Mouse (Mus musculus): ENCODE data around the gene Ugt1a10.
"Not testable (repeated sequence)": the region's sequence is repeated elsewhere in the genome, so short reads cannot be mapped to it uniquely, and the experiment has no call there.

Gene Ugt1a10

DNA sequence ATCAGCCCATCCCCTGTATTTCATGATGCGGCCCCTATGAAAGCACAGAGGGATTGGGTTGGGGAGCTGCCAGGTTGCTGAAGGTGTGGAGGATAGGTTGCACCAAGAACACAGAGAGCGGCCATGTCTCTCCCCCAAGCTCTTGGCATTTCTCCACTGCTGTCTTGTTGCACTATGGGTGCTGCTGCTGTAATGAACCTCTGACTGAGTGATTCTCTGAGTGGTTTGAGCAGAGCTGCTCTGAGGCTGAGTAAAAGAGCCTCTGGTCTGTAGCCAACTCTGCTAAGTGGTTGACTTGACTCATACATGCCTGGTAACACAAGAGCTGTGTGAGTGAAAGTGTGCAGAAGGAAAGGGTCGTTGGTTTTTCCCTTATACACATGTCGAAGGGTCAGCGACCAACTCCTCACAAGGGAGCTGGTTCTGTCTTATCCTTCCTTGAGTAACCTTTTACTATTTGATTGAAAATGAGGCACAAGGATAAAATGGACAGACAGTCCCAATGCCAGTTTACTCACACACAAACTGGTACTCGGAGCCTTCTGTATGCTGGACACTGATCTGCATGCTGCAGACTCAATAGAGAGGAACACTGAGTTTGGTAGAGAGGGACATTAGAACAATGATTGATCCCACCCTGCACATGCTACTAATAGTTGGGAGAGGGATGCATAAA lies 80.2 kb downstream of the Ugt1a10 start:
- in situ Hi-C loops (cut with MboI; ENCODE audit: unreplicated experiment in 2 of 2), result loop anchor here in 1 of 2 experiments (25.0 kb wide), 2 partner anchors 373 to 698 kb away; partner anchors contain the start of gene Atg16l1

DNA sequence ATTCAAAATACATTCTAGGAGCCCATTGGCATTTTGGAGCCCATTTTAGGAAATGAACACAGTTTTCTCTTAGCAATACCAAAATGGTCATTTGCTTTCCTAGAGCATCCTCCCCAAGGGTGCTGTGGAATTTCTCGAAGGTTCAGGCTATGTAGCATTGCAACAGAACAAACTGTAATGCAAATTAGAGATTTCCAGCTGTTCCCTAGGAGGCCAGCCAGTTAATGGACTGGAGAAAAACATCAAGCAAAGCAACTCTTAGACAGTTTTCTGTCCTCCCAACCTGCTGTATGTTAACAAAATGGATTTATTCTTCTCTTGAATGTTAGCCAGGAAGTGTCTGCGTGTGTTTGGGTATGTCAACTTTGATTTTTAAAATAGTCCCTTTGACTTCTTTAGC lies 81.5 kb downstream of the Ugt1a10 start:
- in situ Hi-C loops (cut with MboI; ENCODE audit: unreplicated experiment in 2 of 2), result loop anchor here in 1 of 2 experiments (25.0 kb wide), 2 partner anchors 374 to 699 kb away; partner anchors contain the start of gene Atg16l1

DNA sequence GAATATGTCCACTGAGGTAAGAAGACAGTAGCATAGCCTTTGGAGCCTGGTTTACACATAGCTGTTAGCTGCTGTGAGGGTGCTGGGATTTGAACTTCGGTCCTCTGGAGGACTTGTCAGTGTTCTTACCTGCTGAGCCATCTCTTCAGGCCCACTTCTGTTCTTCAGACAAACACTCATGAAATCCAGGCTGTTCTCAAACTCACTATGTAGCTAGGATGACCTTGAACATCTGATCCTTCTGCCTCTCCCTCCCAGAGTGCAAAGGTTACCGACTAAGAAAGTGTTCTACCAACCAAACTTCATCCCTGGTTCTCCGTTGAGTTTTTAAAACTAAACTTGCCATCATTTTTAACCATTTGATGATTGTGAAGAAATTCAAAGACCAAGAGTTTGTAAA lies 82.1 kb downstream of the Ugt1a10 start:
- in situ Hi-C loops (cut with MboI; ENCODE audit: unreplicated experiment in 2 of 2), result loop anchor here in 1 of 2 experiments (25.0 kb wide), 2 partner anchors 375 to 700 kb away; partner anchors contain the start of gene Atg16l1

DNA sequence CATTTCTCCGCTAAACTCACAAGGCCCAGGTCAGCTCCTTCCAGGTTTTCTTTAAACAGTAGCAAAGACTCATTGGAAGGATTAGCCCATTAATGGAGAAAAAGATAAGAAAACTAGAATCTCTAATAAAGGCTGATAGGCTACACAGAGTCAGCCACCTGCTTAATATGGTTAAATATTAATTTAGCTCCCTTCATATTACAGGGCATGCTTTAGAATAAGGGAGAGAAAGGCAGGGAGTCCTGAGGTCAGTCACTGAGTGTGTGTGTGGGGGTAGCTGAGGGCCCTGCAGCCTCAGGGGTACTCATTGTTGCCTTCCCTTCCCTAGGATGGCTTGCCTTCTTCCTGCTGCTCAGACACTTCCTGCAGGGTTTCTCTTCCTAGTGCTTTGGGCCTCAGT lies 83.0 kb downstream of the Ugt1a10 start:
- in situ Hi-C loops (cut with MboI; ENCODE audit: unreplicated experiment in 2 of 2), result loop anchor here in 1 of 2 experiments (25.0 kb wide), 2 partner anchors 376 to 701 kb away; partner anchors contain the start of gene Atg16l1

DNA sequence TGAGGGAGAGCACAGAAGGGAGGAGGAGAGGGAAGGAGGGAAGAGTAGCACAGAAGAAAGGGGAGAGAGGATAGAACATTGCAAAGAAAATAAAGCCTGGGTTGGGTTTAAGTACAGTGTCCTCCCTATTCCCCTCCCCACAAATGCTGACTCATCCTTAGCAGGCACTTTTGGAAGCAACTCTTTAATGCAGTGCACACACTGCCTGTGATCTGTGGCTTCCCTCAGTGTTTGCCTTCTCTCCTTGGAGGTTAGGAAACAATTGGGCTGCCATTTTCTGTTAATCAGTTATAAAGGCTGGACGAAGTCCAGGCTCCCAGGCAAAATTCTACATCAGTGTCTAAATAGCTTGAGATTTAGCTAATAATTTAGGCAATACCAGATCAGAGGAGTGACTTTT lies 85.3 kb downstream of the Ugt1a10 start:
- in situ Hi-C loops (cut with MboI; ENCODE audit: unreplicated experiment in 2 of 2), result loop anchor here in 1 of 2 experiments (10.0 to 25.0 kb wide), 3 partner anchors 144 to 703 kb away; partner anchors contain the start of gene Atg16l1

DNA sequence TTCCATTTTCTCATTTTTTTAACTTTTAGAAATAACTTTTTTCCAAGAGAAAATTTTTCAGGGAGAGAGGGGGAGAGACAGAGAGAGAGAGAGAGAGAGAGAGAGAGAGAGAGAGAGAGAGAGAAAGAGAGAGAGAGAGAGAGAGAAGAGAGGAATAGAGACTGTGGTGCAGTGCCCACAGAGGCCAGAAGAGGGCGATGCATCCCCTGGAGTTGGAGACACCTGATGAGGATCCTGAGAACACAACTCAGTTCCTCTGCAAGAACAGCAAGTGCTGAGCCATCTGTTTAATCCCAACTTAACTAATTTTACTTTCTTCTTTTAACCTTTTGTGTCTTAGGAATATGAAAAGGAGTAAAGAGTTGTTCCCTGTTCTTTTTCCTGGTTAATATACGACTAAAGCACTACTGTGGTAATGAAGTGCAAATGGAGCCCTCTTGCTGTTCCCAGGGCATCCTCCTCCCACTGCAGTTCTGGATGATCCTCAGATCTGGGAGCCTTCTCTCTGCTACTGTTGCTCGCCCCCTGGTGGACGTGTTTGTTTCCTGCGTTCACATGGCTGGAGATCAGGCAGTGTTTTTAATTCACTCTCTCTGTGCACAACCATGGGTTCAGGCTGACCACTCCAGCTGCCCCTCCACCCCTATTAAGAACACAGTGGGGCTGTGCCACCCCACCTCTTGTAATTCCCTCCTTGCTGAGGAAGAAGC lies 88.9 kb downstream of the Ugt1a10 start:
- in situ Hi-C loops (cut with MboI; ENCODE audit: unreplicated experiment in 2 of 2), result loop anchor here in 1 of 2 experiments (10.0 to 25.0 kb wide), 3 partner anchors 141 to 707 kb away; partner anchors contain the start of gene Atg16l1

DNA sequence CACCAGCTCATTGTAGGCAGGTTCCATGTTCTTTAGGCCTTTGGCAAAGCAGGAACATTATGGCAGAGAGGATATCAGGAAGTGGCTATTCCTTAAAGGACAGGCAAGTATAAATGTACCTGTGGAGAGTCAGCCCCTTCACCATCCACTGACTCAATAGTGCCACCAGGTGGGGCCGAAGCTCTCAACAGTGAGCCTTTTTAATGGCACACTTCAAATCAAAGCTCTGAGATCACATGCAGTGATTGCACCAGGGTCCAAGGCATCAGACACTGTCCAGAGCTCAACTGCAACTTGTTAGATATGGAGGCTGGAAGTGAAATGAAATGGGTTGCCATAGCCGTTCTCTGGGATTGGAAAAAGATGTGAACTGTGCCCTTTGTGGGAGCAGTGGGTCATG lies 90.1 kb downstream of the Ugt1a10 start:
- in situ Hi-C loops (cut with MboI; ENCODE audit: unreplicated experiment in 2 of 2), result loop anchor here in 1 of 2 experiments (10.0 to 25.0 kb wide), 3 partner anchors 140 to 708 kb away; partner anchors contain the start of gene Atg16l1

DNA sequence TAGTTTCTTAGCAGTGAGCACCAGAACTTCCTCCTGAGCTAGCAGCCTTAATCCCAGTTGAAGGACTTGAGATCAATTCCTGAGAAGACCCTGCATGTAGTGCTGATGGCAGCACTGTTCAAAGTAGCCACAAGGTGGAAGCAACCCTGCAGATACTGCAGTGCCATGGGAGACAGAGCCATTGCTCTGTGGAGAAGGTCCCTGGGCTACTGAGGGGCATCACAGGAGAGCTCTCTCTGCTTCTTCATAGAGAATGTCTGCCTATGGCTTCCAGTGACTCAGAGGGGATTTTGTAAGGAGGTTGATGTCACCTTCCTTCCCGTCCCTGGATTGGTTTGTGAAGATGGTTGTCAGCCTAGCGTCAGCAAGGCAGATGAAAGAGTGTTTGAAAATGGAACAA lies 94.9 kb downstream of the Ugt1a10 start:
- in situ Hi-C loops (cut with MboI; ENCODE audit: unreplicated experiment in 2 of 2), result loop anchor here in 1 of 2 experiments (5.0 kb wide), 1 partner anchor 132 kb away; no protein-coding TSS in a partner anchor

DNA sequence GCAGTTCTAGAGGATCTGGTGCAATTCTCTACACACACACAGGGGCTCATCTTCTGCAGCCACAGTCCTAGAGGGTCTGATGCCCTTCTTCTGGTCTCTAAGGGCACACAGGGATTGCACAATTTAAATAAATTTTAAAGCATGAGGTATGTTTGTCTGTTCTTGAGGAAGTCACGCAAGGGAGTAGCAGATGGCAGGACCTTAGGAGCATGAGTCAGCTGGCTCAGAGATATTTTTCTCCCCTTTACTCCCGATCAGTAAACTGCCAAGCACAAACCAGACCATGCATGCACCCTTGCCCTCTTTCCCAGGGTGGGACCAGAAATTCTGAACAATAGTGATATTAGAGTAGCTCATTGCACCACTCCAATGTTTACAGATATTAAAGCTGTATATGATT lies 103.2 kb downstream of the Ugt1a10 start:
- in situ Hi-C loops (cut with MboI; ENCODE audit: unreplicated experiment in 2 of 2), result no loop called here

DNA sequence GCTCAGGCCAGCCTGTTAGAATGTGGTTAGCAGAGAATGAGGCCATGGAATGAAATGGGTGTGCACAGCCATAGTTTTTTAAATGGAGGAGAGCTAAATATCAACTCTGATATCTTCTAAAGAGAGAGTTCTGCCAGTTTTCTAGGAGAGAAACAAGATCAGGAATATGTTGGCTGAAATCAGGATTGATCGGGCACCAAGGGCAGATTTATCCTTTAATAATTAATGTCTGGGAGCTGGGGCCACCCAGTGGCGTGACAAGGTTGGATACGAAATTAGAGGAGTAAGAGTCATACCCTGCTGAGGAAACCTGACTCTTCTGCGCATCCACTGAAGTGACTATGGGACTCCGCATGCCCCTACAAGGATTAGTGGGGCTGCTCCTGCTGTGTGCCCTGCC lies 110.5 kb downstream of the Ugt1a10 start, which contains the start of gene Ugt1a5:
Gene Ugt1a5 (plus strand): TSS at position 302 of the 400 bp plus-strand sequence.
- in situ Hi-C loops (cut with MboI; ENCODE audit: unreplicated experiment in 2 of 2), result no loop called here

DNA sequence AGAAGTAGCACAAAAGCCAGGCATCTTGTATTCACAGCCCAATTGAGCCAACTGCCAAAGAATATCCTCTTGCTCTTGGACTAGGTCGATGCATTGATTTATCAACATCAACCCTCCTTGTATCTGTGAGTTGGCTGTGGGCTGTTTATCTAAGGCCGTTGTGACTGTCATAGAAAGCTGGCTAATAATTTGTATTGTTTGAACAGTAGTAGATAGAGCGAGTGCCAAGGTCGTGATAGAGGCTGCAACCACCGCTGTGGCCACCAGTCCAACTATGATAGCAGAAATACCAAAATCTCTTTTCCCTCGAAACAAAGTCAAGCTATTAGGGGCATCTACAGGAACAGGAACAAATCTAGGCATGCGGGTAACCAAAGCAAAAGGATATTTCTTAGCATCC lies 117.0 kb downstream of the Ugt1a10 start:
- in situ Hi-C loops (cut with MboI; ENCODE audit: unreplicated experiment in 2 of 2), result not testable (repeated sequence)

DNA sequence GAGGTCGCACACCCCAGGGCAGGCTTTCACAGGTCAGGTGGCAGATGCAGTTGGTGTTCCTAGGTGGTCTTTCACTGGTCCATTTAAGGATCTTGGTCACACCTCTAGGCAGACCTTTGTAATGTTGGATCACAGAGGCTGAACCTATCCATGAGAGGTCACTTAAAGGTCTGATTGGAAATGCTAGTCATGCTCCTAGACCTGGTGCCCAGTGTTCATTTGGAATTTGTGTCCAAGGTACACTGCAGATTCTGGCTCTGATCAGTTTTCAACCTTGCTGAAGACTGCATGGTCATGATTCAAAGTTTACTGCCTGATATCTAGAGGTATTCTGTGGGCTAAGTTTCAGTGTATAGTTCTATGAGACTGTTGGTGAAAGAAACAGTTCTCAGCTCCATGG lies 124.5 kb downstream of the Ugt1a10 start:
- in situ Hi-C loops (cut with MboI; ENCODE audit: unreplicated experiment in 2 of 2), result no loop called here

DNA sequence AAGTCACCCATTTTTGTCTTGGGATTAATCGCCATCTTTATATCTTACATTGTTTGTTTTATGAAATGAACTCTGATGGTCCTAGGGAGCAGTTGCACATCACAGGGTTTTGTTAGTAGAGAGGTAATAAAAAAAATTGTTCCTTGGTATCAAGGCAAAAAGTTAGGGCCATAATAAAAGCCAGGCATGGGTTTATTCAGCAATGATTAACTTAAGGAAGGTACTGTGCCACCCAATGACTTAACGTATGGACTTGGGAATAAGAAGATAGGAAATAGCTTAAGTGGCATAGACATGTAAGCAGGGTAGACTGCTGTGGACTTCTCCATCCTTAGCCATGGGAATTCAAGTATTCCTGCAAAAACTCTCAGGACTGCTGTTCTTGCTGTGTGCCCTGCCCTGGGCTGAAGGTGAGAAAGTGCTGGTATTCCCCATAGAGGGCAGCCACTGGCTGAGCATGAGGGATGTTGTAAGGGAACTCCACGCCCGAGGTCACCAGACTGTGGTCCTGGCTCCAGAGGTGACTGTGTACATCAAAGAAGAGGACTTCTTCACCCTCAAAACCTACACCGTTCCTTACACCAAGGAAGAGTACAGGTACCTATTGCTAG lies 131.2 kb downstream of the Ugt1a10 start:
- in situ Hi-C loops (cut with MboI; ENCODE audit: unreplicated experiment in 2 of 2), result no loop called here

DNA sequence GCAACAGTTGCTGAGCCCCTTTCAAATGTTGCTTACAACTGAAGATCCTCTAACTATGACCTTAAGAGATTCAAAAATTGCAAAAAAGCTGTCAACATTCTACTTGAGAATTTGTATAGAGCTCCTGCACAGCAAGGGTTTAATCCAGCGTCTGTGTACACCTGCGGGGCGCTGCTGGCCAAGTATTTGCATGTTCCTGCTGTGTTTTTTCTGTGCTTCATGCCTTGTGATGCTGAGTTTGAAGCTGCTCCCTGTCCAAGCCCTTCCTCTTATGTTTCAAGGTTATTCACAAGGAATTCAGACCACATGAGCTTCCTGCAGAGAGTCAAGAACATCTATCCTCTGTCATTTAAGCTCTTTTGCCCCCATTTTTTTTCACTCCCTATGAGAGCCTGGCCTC lies 136.9 kb downstream of the Ugt1a10 start:
- in situ Hi-C loops (cut with MboI; ENCODE audit: unreplicated experiment in 2 of 2), result no loop called here

DNA sequence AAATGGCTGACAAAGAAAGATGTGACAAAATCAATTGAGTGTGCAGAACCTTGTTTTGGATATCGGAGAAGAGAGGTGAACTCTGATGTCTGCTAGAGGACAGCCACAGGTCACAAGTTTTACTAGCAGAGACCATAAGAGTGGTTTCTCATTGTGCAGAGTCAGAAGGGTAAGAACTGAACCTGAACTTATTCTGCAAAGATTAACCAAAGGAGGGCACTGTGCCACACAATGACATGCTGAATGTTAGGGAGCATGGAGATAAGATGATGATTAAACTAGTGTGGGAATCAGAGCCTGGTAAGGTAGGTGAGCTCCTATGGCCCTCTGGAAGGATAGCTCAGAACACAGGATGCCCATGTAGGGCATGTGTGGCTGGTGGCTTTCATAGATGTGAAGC lies 140.5 kb downstream of the Ugt1a10 start:
- in situ Hi-C loops (cut with MboI; ENCODE audit: unreplicated experiment in 2 of 2), result no loop called here

DNA sequence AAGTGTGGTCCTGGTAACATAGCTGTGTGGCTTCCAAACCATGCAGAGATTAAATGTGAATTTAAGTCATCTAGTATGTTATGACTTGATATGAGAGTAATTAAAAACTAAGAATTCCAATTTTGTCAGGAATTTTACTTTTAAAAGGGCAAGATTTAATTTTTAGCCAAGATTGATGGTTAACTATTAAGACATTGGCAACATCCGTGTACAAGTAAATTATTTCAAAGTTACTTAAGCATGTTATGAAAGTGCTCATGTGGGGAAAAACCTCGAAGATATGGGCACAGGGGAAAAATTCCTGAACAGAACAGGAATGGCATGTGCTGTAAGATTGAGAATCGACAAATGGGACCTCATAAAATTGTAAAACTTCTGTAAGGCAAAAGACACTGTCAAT lies 142.3 kb downstream of the Ugt1a10 start:
- in situ Hi-C loops (cut with MboI; ENCODE audit: unreplicated experiment in 2 of 2), result no loop called here

DNA sequence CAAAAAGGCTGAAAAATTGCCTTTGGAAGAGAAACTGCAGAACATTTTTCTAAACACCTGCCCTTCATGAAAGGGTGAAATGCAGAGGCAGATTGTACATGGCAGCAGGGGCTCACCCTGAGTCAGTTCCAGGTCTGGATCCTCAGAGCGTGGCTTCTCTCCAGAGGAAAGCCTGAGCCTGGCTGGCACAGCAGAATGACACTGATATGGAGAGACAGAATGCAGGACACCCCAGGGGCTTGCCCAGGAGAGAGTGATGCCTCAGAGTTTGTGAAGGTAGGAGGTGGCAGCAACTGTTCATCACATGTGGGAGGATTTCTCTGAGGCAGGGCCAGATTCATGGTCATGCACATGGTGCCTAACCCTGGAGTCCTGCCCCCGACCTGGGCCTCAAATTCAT lies 144.8 kb downstream of the Ugt1a10 start:
- in situ Hi-C loops (cut with MboI; ENCODE audit: unreplicated experiment in 2 of 2), result no loop called here

DNA sequence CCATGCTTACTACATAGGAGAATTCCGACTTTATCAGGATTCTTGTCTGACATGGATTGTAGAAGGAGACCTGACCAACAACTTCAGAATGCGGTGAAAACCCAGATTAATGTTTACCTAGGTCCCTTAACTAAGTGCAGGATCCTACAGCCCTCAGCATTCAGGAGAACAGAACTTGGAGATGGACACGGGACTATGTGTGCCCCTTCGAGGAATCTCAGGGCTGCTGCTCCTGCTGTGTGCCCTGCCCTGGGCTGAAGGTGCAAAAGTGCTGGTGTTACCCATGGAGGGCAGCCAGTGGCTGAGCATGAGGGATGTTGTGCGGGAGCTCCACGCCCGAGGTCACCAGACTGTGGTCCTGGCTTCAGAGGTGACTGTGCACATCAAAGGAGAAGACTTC lies 145.3 kb downstream of the Ugt1a10 start, which contains the start of gene Ugt1a2:
Gene Ugt1a2 (plus strand): TSS at position 146 of the 400 bp plus-strand sequence.
- in situ Hi-C loops (cut with MboI; ENCODE audit: unreplicated experiment in 2 of 2), result no loop called here

DNA sequence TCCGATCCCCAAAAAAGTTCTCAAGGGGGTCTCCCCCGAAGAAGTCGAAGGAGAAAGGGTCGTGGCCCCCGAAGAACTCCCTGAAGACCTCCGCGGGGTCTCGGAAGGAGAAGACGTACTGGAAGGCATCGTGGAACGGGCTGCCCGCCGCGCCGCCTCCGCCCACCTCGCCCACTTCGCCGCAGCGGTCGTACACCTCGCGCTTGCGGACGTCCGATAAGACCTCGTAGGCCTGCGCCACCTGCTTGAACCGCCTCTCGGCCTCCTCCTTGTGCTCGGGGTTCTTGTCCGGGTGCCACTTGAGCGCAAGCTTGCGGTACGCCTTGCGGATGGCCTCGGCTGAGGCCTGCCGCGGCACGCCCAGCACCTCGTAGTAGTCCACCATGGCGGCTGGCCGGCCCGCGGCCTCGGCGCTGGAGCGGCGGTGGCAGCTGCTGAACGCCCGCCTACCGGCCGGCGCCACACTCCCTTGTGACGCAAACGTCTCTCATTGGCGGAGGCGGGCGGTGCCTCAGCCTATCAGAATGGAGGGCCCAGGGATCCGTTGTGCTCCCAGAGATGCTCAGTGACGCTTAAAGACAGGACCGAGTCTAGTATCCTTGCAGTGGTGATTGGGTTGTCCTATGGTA lies 150.2 kb downstream of the Ugt1a10 start, which contains the start of gene Dnajb3:
Gene Dnajb3 (minus strand): TSS at position 489 of the 629 bp plus-strand sequence.
- in situ Hi-C loops (cut with MboI; ENCODE audit: unreplicated experiment in 2 of 2), result no loop called here

DNA sequence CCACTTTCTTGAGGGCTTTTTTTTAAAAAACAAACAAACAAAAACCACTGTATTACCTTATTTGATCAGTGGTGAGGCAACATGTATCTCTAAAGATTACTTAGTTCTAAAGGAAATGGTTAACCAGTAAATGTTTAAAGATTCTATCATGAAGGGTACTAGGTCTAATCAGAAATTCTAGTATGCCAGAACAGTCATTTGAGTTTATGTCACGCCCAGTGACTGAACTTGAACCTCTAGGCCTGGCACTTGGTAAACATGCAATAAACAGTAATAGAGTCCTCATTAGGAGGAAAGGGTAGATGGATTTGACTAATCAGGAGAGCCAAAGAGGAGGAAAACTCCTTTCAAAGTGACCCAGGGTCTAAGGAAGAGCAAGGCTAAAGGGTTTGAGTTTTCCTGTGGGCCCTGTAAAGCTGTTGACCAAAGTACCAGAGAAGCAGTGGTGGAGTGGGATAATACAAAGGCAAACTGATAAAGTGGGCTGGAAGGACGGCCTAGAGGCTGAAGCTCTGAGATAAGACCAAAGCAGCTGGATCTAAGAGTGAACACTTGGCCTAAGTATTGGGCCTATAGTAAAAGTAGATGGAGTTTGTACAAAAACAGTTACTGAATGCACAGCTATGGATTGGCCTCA lies 151.8 kb downstream of the Ugt1a10 start:
- in situ Hi-C loops (cut with MboI; ENCODE audit: unreplicated experiment in 2 of 2), result no loop called here
